Mouse (Mus musculus) testis, adult 2 months (tissue): ENCODE data around the gene Gstm1. TPM values are rescaled to one million over a fixed set of nuclear protein-coding genes. Genes with fewer than 3 reads are reported as not detected.
A peak's percentile ranks its signal among the peaks of the same experiment; 100 is the strongest.
"Not testable (repeated sequence)": the region's sequence is repeated elsewhere in the genome, so short reads cannot be mapped to it uniquely, and the experiment has no call there.

Source experiments
- H3K27ac ChIP-seq: fragments of 200-500 bp; 2 replicates; pipeline ENCODE4 v1.5.1; 2012; ENCODE audit warnings: low read depth, low read length; ENCODE audit not compliant: control insufficient read depth, insufficient read depth
- H3K27me3 ChIP-seq: fragments of 200-500 bp; 2 replicates; pipeline ENCODE4 v1.6.1; 2012; ENCODE audit warnings: mild to moderate bottlenecking, low read length, moderate library complexity; ENCODE audit not compliant: control insufficient read depth, insufficient read depth
- H3K36me3 ChIP-seq: fragments of 200-500 bp; 2 replicates; pipeline ENCODE4 v1.6.1; 2012; ENCODE audit warnings: mild to moderate bottlenecking, low read length; ENCODE audit not compliant: control insufficient read depth, insufficient read depth
- H3K4me1 ChIP-seq: fragments of 200-500 bp; 2 replicates; pipeline ENCODE4 v1.6.1; 2012; ENCODE audit warnings: low read length; ENCODE audit not compliant: control insufficient read depth, insufficient read depth
- H3K4me3 ChIP-seq: fragments of 200-500 bp; 2 replicates; pipeline ENCODE4 v1.5.1; 2012; ENCODE audit warnings: low read depth, mild to moderate bottlenecking, low read length, moderate library complexity, mixed read lengths; ENCODE audit not compliant: control insufficient read depth
- CTCF ChIP-seq: fragments of 200-500 bp; IDR thresholded peaks from 2 replicates; pipeline ENCODE4 v1.5.1; 2012; ENCODE audit warnings: low read depth, mild to moderate bottlenecking, inconsistent platforms, low read length, moderate library complexity; ENCODE audit not compliant: control insufficient read depth, insufficient read depth, insufficient replicate concordance
- POLR2A ChIP-seq: fragments of 200-500 bp; IDR thresholded peaks from 2 replicates; pipeline ENCODE4 v1.6.1; 2012; ENCODE audit warnings: low read depth, mild to moderate bottlenecking, inconsistent platforms, low read length, moderate library complexity; ENCODE audit not compliant: control insufficient read depth
- polyA plus RNA-seq: library from polyadenylated mRNA; depleted of rRNA; stranded (reverse); fragments of >200 nt; gene quantifications from 2 replicates; pipeline ENCODE4 v1.2.3, GENCODE M21; 2012

Gene Gstm1
- polyA plus RNA-seq, 1 experiment, result 702 TPM

GRCm38 (mm10) chr3:107996576-107996975 is 21.2 kb downstream of the Gstm1 start:
- TF ChIP-seq CTCF (no peak), POLR2A (no peak)
- Histone ChIP-seq H3K4me1 (no peaks in the 10 kb centered on the region; the same call in 1 of the 2 replicates), H3K4me3 (no peak overlapping the region), H3K27me3 (no peaks in the 10 kb centered on the region), H3K36me3 (no peaks in the 10 kb centered on the region), H3K27ac (no peak overlapping the region)

- H3K36me3 ChIP-seq, H3K4me3 ChIP-seq, H3K4me1 ChIP-seq, H3K27me3 ChIP-seq, H3K27ac ChIP-seq: not testable (repeated sequence)
These were observed 21.8 kb downstream of the Gstm1 start for GRCm38 (mm10) chr3:107995974-107996373.

- H3K36me3 ChIP-seq, result no peaks in the 10 kb centered on the region
- H3K27ac ChIP-seq, result peak within 1 kb of the TSS; percentile 76
- peak within 1 kb of the TSS; percentile 76 for H3K4me3 ChIP-seq
- H3K4me1 ChIP-seq, result no peaks in the 10 kb centered on the region; the same call in 1 of the 2 replicates
- TF ChIP-seq POLR2A (peak; percentile 72; the same call in 1 of the 2 replicates), CTCF (no peak)
- H3K27me3 ChIP-seq, result no peaks in the 10 kb centered on the region
These were observed 31.7 kb downstream of the Gstm1 start, which contains the start of gene Gstm2 for GRCm38 (mm10) chr3:107986041-107986562. TSS of gene Gstm2 (minus strand) at chr3:107986453.

GRCm38 (mm10) chr3:107985141-107985540 is 32.6 kb downstream of the Gstm1 start:
- peak overlapping the region; percentile 76 for H3K27ac ChIP-seq
- H3K36me3 ChIP-seq, H3K27me3 ChIP-seq, H3K4me1 ChIP-seq: not testable (repeated sequence)
- H3K4me3 ChIP-seq, result peak overlapping the region; percentile 60

DNA sequence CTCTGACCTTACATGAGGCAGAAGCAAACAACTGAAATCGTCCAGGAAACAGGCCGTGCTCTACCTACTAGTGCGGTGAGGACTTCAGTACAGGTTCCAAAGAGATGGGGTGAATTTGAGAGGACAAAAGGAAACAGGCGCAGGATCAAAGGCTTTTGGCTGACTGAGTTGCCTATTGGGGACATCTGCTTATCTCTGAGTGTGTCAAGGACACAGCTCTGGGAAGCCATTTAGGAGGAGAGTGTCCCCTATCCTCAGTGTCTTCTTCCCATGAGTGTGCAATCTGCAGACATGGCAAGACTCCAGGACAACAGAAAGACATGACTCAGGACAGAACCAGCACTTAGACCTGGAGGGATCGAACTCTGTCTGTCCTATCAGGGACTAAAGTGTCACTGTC is 33.3 kb downstream of the Gstm1 start:
- H3K27ac ChIP-seq, result peak overlapping the region; percentile 82
- no peak overlapping the region for H3K4me3 ChIP-seq
- no peaks in the 10 kb centered on the region for H3K27me3 ChIP-seq
- H3K36me3 ChIP-seq, result no peaks in the 10 kb centered on the region
- TF ChIP-seq CTCF (no peak), POLR2A (no peak)
- no peaks in the 10 kb centered on the region; the same call in 1 of the 2 replicates for H3K4me1 ChIP-seq

DNA sequence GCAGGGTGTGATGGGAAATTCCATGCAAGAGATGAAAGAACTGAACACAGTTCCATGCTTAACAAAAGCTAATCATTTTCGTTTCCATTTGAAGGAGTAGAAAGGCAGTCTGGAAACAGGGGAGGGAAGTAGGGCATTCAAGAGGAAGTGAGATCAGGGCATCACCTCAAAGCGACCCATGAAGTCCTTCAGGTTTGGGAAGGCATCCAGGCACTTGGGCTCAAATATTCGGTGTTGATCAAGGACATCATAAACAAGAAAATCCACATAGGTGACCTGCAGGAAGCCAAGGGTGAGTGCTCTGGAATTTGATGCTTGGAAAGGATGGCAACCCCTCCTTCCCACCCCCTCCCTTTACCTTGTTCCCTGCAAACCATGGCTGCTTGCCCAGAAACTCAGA is 34.0 kb downstream of the Gstm1 start:
- H3K4me1 ChIP-seq, result no peaks in the 10 kb centered on the region; the same call in 1 of the 2 replicates
- no peak overlapping the region for H3K4me3 ChIP-seq
- H3K27ac ChIP-seq, result no peak overlapping the region
- TF ChIP-seq CTCF (no peak), POLR2A (no peak)
- no peaks in the 10 kb centered on the region for H3K36me3 ChIP-seq
- H3K27me3 ChIP-seq, result no peaks in the 10 kb centered on the region

GRCm38 (mm10) chr3:107982726-107983125 is 35.0 kb downstream of the Gstm1 start:
- TF ChIP-seq CTCF (no peak), POLR2A (0 out of 2 replicates have a peak, but pooled peaks have one; percentile 33)
- H3K4me3 ChIP-seq, result no peak overlapping the region
- no peaks in the 10 kb centered on the region; the same call in 1 of the 2 replicates for H3K4me1 ChIP-seq
- no peaks in the 10 kb centered on the region for H3K36me3 ChIP-seq
- H3K27ac ChIP-seq, result peak overlapping the region; percentile 80
- no peaks in the 10 kb centered on the region for H3K27me3 ChIP-seq

GRCm38 (mm10) chr3:107981261-107981660 is 36.5 kb downstream of the Gstm1 start:
- Histone ChIP-seq H3K27me3 (no peaks in the 10 kb centered on the region), H3K36me3 (no peaks in the 10 kb centered on the region), H3K27ac (peak overlapping the region; percentile 7; the same call in 1 of the 2 replicates), H3K4me3 (no peak overlapping the region), H3K4me1 (no peaks in the 10 kb centered on the region; the same call in 1 of the 2 replicates)
- no peak for TF ChIP-seq CTCF
- no peak for TF ChIP-seq POLR2A
